Mouse (Mus musculus) testis, adult 2 months (tissue): Measurements from ENCODE around the gene Foxa2.

Experiments
- CTCF ChIP-seq: fragments of 200-500 bp; IDR thresholded peaks from 2 replicates; pipeline ENCODE4 v1.5.1; 2012; ENCODE audit warnings: low read depth, mild to moderate bottlenecking, inconsistent platforms, low read length, moderate library complexity; ENCODE audit not compliant: control insufficient read depth, insufficient read depth, insufficient replicate concordance
- POLR2A ChIP-seq: fragments of 200-500 bp; IDR thresholded peaks from 2 replicates; pipeline ENCODE4 v1.6.1; 2012; ENCODE audit warnings: low read depth, mild to moderate bottlenecking, inconsistent platforms, low read length, moderate library complexity; ENCODE audit not compliant: control insufficient read depth

DNA sequence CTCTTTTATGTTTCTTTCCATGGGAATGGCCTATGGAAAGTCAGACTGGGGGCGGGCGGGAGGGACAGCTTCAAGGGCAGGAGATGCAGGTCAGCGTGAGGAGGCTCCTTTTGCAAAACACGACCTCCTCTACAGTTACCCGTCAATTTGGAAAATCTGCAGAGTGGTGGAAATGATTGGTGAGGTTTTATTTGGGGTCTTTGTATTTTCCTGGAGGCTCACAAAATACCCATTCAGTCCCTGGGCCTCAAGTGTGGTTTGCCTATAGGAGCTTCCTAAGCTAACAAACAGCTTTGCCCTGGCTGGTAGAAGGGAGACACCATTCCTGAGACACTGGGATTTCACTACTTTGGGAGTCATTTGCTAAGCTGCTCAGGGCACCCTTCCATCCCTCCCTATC is 5.4 kb downstream of the Foxa2 start:
- no peak for TF ChIP-seq CTCF
- no peak for TF ChIP-seq POLR2A
